Mouse (Mus musculus): ENCODE data around the gene Tmem184b. TPM values are rescaled to one million over a fixed set of nuclear protein-coding genes. Genes with fewer than 3 reads are reported as not detected.

Gene Tmem184b
- polyA plus RNA-seq, 1 experiment = 110 TPM

DNA sequence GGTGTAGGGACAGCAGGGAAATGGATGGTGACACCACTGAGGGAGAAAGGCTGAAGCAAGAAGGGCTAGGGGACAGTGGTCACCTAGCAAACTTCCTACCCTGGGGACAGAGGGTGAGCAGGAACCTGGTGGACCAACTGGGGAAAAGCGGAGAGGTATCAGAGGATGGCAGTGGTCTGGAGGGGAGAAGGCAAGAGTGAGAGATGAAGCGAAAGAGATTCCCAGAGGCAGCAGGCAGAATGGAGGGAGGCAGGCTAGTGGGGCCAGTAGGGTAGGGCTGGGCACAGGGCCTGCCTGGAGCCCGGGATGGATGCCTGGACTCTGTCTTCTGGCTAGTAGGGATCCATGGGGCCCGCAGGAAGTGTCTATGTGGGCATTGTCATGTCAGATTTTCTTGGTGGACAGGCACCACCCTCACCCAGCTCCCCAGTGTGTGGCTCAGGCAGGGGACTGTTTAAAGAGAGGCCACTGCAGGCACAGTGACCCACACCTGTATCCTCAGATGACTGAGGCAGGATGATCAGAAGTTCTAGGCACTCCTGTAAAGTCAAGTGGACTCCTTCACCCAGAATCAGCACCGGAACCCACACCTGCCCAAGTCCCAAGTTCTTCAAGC, 49.6 kb downstream of the Tmem184b start:
- Histone ChIP-seq H3K36me3 (ENCODE audit: control insufficient read depth, insufficient read depth) (peaks cover 19% of the 10 kb centered on the region), H3K27me3 (ENCODE audit: control insufficient read depth, insufficient read depth, insufficient read length) (no peaks in the 10 kb centered on the region), H3K4me3 (no peak overlapping the region), H3ac (ENCODE audit: control insufficient read depth, insufficient read length) (no peak overlapping the region), H3K4me2 (ENCODE audit: low read depth) (no peak overlapping the region), H3K79me2 (ENCODE audit: control insufficient read depth, insufficient read depth) (no peaks in the 10 kb centered on the region)
- no peak for TF ChIP-seq MYOG (IDR thresholded peaks at IDR 0.05; ENCODE audit: control insufficient read depth in 1 of 3, insufficient read depth in 1 of 3, insufficient read length in 2 of 3, low read depth in 2 of 3)
- no peak for TF ChIP-seq USF1 (IDR thresholded peaks at IDR 0.05; ENCODE audit: low read depth)
- TF ChIP-seq SRF (IDR thresholded peaks at IDR 0.05; ENCODE audit: control insufficient read depth, insufficient read length, low read depth) = no peak
- TF ChIP-seq MYOD1 (IDR thresholded peaks at IDR 0.05; ENCODE audit: control insufficient read depth in 1 of 3, insufficient read length in 2 of 3, low read depth in 2 of 3) = no peak
- TF ChIP-seq POLR2A (IDR thresholded peaks at IDR 0.05; ENCODE audit: insufficient read length, low read depth) = no peak
- TF ChIP-seq TCF3 (IDR thresholded peaks at IDR 0.05; ENCODE audit: insufficient read length, low read depth) = no peak
- no peak for TF ChIP-seq REST (IDR thresholded peaks at IDR 0.05; ENCODE audit: insufficient read depth, insufficient read length)
- TF ChIP-seq E2F4 (IDR thresholded peaks at IDR 0.05; ENCODE audit: insufficient read depth) = no peak
- TF ChIP-seq TCF12 (IDR thresholded peaks at IDR 0.05; ENCODE audit: insufficient read depth, poor library complexity, severe bottlenecking) = no peak
- no peak for TF ChIP-seq MAX (IDR thresholded peaks at IDR 0.05; ENCODE audit: low read depth)
- TF ChIP-seq CEBPB (IDR thresholded peaks at IDR 0.05; ENCODE audit: insufficient read depth, poor library complexity, severe bottlenecking) = no peak
- TF ChIP-seq POLR2AphosphoS2 (IDR thresholded peaks at IDR 0.05; ENCODE audit: insufficient read length, low read depth) = no peak

DNA sequence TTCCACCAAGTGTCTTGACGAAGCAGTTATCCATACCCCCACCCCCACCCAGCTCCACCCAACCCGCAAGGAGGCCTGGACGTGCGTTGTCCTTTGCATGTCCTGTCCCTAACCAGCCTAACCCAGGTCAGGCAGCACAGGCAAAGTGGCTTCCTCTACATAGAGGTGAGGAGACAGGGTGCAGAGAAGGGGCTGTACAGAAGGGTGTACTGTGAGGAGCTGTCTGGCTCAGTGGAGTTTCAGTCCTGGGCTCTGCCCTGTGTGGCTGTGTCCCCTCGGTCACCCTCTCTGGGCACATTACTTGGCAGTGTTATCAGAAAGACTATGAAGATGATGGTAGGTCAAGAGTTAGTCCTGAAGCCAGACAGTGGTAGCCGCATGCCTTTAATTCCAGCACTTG, 50.9 kb downstream of the Tmem184b start:
- no peak overlapping the region for H3K4me3 ChIP-seq
- no peaks in the 10 kb centered on the region for H3K27me3 ChIP-seq (ENCODE audit: control insufficient read depth, insufficient read depth, insufficient read length)
- H3K36me3 ChIP-seq (ENCODE audit: control insufficient read depth, insufficient read depth) = peaks cover 13% of the 10 kb centered on the region
- no peak for TF ChIP-seq POLR2A (IDR thresholded peaks at IDR 0.05; ENCODE audit: insufficient read length, low read depth)
- no peak for TF ChIP-seq TCF12 (IDR thresholded peaks at IDR 0.05; ENCODE audit: insufficient read depth, poor library complexity, severe bottlenecking)
- no peak for TF ChIP-seq MYOD1 (IDR thresholded peaks at IDR 0.05; ENCODE audit: control insufficient read depth in 1 of 3, insufficient read length in 2 of 3, low read depth in 2 of 3)
- TF ChIP-seq SRF (IDR thresholded peaks at IDR 0.05; ENCODE audit: control insufficient read depth, insufficient read length, low read depth) = no peak
- no peak for TF ChIP-seq E2F4 (IDR thresholded peaks at IDR 0.05; ENCODE audit: insufficient read depth)
- no peak for TF ChIP-seq MAX (IDR thresholded peaks at IDR 0.05; ENCODE audit: low read depth)
- no peak for TF ChIP-seq POLR2AphosphoS2 (IDR thresholded peaks at IDR 0.05; ENCODE audit: insufficient read length, low read depth)
- no peak for TF ChIP-seq USF1 (IDR thresholded peaks at IDR 0.05; ENCODE audit: low read depth)
- TF ChIP-seq TCF3 (IDR thresholded peaks at IDR 0.05; ENCODE audit: insufficient read length, low read depth) = no peak
- TF ChIP-seq CEBPB (IDR thresholded peaks at IDR 0.05; ENCODE audit: insufficient read depth, poor library complexity, severe bottlenecking) = no peak
- TF ChIP-seq MYOG (IDR thresholded peaks at IDR 0.05; ENCODE audit: control insufficient read depth in 1 of 3, insufficient read depth in 1 of 3, insufficient read length in 2 of 3, low read depth in 2 of 3) = no peak
- TF ChIP-seq REST (IDR thresholded peaks at IDR 0.05; ENCODE audit: insufficient read depth, insufficient read length) = no peak
- no peak overlapping the region for H3ac ChIP-seq (ENCODE audit: control insufficient read depth, insufficient read length)
- no peak overlapping the region for H3K4me2 ChIP-seq (ENCODE audit: low read depth)
- H3K79me2 ChIP-seq (ENCODE audit: control insufficient read depth, insufficient read depth) = no peaks in the 10 kb centered on the region

- TF ChIP-seq TCF3 (IDR thresholded peaks at IDR 0.05; ENCODE audit: insufficient read length, low read depth) (no peak), TCF12 (IDR thresholded peaks at IDR 0.05; ENCODE audit: insufficient read depth, poor library complexity, severe bottlenecking) (no peak), MAX (IDR thresholded peaks at IDR 0.05; ENCODE audit: low read depth) (no peak), POLR2AphosphoS2 (IDR thresholded peaks at IDR 0.05; ENCODE audit: insufficient read length, low read depth) (no peak), POLR2A (IDR thresholded peaks at IDR 0.05; ENCODE audit: insufficient read length, low read depth) (no peak), REST (IDR thresholded peaks at IDR 0.05; ENCODE audit: insufficient read depth, insufficient read length) (no peak), SRF (IDR thresholded peaks at IDR 0.05; ENCODE audit: control insufficient read depth, insufficient read length, low read depth) (no peak), MYOD1 (IDR thresholded peaks at IDR 0.05; ENCODE audit: control insufficient read depth in 1 of 3, insufficient read length in 2 of 3, low read depth in 2 of 3) (no peak), E2F4 (IDR thresholded peaks at IDR 0.05; ENCODE audit: insufficient read depth) (no peak), CEBPB (IDR thresholded peaks at IDR 0.05; ENCODE audit: insufficient read depth, poor library complexity, severe bottlenecking) (no peak), MYOG (IDR thresholded peaks at IDR 0.05; ENCODE audit: control insufficient read depth in 1 of 3, insufficient read depth in 1 of 3, insufficient read length in 2 of 3, low read depth in 2 of 3) (no peak), USF1 (IDR thresholded peaks at IDR 0.05; ENCODE audit: low read depth) (no peak)
Observed at GRCm38 (mm10) chr15:79351331-79351767, 52.0 kb downstream of the Tmem184b start.

GRCm38 (mm10) chr15:79350866-79351265, 52.5 kb downstream of the Tmem184b start:
- Histone ChIP-seq H3K4me3 (no peak overlapping the region), H3K4me2 (ENCODE audit: low read depth) (no peak overlapping the region), H3K79me2 (ENCODE audit: control insufficient read depth, insufficient read depth) (no peaks in the 10 kb centered on the region), H3K36me3 (ENCODE audit: control insufficient read depth, insufficient read depth) (no peaks in the 10 kb centered on the region), H3K27me3 (ENCODE audit: control insufficient read depth, insufficient read depth, insufficient read length) (no peaks in the 10 kb centered on the region), H3ac (ENCODE audit: control insufficient read depth, insufficient read length) (no peak overlapping the region)
- no peak for TF ChIP-seq REST (IDR thresholded peaks at IDR 0.05; ENCODE audit: insufficient read depth, insufficient read length)
- no peak for TF ChIP-seq TCF3 (IDR thresholded peaks at IDR 0.05; ENCODE audit: insufficient read length, low read depth)
- TF ChIP-seq TCF12 (IDR thresholded peaks at IDR 0.05; ENCODE audit: insufficient read depth, poor library complexity, severe bottlenecking) = no peak
- TF ChIP-seq USF1 (IDR thresholded peaks at IDR 0.05; ENCODE audit: low read depth) = no peak
- no peak for TF ChIP-seq CEBPB (IDR thresholded peaks at IDR 0.05; ENCODE audit: insufficient read depth, poor library complexity, severe bottlenecking)
- TF ChIP-seq SRF (IDR thresholded peaks at IDR 0.05; ENCODE audit: control insufficient read depth, insufficient read length, low read depth) = no peak
- no peak for TF ChIP-seq MYOG (IDR thresholded peaks at IDR 0.05; ENCODE audit: control insufficient read depth in 1 of 3, insufficient read depth in 1 of 3, insufficient read length in 2 of 3, low read depth in 2 of 3)
- TF ChIP-seq POLR2AphosphoS2 (IDR thresholded peaks at IDR 0.05; ENCODE audit: insufficient read length, low read depth) = no peak
- TF ChIP-seq MYOD1 (IDR thresholded peaks at IDR 0.05; ENCODE audit: control insufficient read depth in 1 of 3, insufficient read length in 2 of 3, low read depth in 2 of 3) = no peak
- no peak for TF ChIP-seq POLR2A (IDR thresholded peaks at IDR 0.05; ENCODE audit: insufficient read length, low read depth)
- no peak for TF ChIP-seq E2F4 (IDR thresholded peaks at IDR 0.05; ENCODE audit: insufficient read depth)
- no peak for TF ChIP-seq MAX (IDR thresholded peaks at IDR 0.05; ENCODE audit: low read depth)

More at GRCm38 (mm10) chr15:79351331-79351767, 52.0 kb downstream of the Tmem184b start:
- Histone ChIP-seq H3K36me3 (ENCODE audit: control insufficient read depth, insufficient read depth) (peaks cover 4% of the 10 kb centered on the region), H3K27me3 (ENCODE audit: control insufficient read depth, insufficient read depth, insufficient read length) (no peaks in the 10 kb centered on the region), H3ac (ENCODE audit: control insufficient read depth, insufficient read length) (no peak overlapping the region), H3K4me3 (no peak overlapping the region), H3K4me2 (ENCODE audit: low read depth) (no peak overlapping the region), H3K79me2 (ENCODE audit: control insufficient read depth, insufficient read depth) (no peaks in the 10 kb centered on the region)

Data from myocyte (in vitro differentiated cells).